Mouse (Mus musculus) heart, embryonic 12.5 days (tissue): ENCODE data around the gene Nudt4. TPM values are rescaled to one million over a fixed set of nuclear protein-coding genes. Genes with fewer than 3 reads are reported as not detected.
A peak's percentile ranks its signal among the peaks of the same experiment; 100 is the strongest.

Experiments used
- ATAC-seq: fragments of 200-750 bp; cut with Nextera tagmentation; 2 replicates; pipeline ENCODE4 v1.8.0; 2017; ENCODE audit warnings: moderate TSS enrichment, moderate library complexity; ENCODE audit not compliant: insufficient number of reproducible peaks, low FRiP score
- H3K27ac ChIP-seq: fragments of 300-500 bp; sonication (generic); 2 replicates; pipeline ENCODE4 v1.5.1; 2016; ENCODE audit warnings: mild to moderate bottlenecking, moderate library complexity; ENCODE audit not compliant: poor library complexity, severe bottlenecking
- H3K27me3 ChIP-seq: fragments of 300-500 bp; sonication (generic); replicated peaks from 2 replicates; pipeline ENCODE4 v1.6.1; 2016; ENCODE audit warnings: mild to moderate bottlenecking, moderate library complexity
- H3K36me3 ChIP-seq: fragments of 300-500 bp; sonication (generic); 2 replicates; pipeline ENCODE4 v1.6.1; 2016; ENCODE audit warnings: mild to moderate bottlenecking, moderate library complexity
- H3K4me1 ChIP-seq: fragments of 300-500 bp; sonication (generic); replicated peaks from 2 replicates; pipeline ENCODE4 v1.6.1; 2016; ENCODE audit warnings: mild to moderate bottlenecking
- H3K4me2 ChIP-seq: fragments of 300-500 bp; sonication (generic); 2 replicates; pipeline ENCODE4 v1.6.1; 2016; ENCODE audit warnings: mild to moderate bottlenecking, moderate library complexity
- H3K4me3 ChIP-seq: fragments of 300-500 bp; sonication (generic); 2 replicates; pipeline ENCODE4 v1.5.1; 2016; ENCODE audit warnings: mild to moderate bottlenecking
- H3K9ac ChIP-seq: fragments of 300-500 bp; sonication (generic); 2 replicates; pipeline ENCODE4 v1.6.1; 2016; ENCODE audit warnings: mild to moderate bottlenecking, moderate library complexity
- H3K9me3 ChIP-seq: fragments of 300-500 bp; sonication (generic); replicated peaks from 2 replicates; pipeline ENCODE4 v1.6.1; 2016; ENCODE audit warnings: mild to moderate bottlenecking, moderate library complexity
- WGBS: fragments of 180-500 bp; shearing (Covaris S2); methylation state at CpG from one replicate; pipeline ENCODE4 v1.1.7; 2016; 5-methylcytosine and 5-hydroxymethylcytosine counted together
- polyA plus RNA-seq: library from polyadenylated mRNA; unstranded; fragments of >200 nt; fragmentation: Nextera tagmentation; extraction: Ambion mirVana; gene quantifications from 2 replicates; pipeline ENCODE4 v1.2.1, GENCODE M21; 2016

Gene Nudt4
- 152 and 155 TPM in 2 replicates for polyA plus RNA-seq

DNA sequence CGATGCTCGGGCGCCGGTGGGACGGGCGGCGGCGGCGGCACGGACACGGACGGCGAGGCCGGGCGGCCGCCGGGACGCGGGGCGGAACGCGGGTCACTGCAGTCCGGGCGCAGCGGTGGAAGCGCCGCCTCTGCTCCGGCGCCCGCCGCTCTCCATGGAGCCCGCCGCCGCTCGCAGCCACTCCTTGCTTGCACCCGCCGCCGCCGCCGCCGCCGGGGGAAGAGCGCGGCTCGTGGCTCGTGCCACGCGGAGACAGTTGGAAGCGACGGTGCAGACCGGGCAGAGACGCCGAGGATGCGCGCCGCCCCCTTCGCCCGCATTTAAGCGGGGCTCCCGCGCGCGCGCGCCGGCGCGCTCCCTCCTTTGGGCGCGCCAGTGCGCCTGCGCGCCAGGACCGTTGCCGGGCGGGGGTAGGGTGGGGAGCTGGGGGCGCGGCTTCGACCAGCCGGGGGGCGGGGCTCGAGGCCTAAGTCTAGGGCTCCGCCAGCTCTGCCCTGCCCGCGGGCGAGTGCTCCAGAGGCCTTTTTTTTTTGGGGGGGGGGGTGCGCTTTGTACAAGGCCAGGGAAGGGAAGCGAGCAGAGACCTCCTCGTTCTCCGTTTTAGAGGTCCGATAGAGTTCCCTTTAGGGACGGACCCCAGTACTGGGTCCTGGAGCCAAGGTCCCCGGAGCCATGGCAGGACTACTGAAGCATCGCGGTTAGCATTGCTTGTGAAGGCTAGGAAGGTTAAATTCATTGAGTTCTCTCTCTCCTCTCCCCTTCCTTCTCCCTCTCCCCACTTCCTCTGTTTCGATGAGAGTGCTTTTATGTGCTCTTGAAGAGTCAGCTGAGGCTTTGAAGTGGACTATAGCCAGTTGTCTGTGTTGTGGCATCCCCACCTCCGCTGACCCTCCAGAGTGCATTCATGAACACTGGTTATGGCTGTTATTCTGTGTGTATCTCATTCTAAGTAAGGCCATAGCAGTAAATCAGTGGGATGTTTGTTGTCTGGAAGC lies at the start of gene Nudt4:
TSS of gene Nudt4 (minus strand) at position 296 of the 995 bp plus-strand sequence.
- ATAC-seq: peak; percentile 93
- no peaks in the 10 kb centered on the region for H3K9me3 ChIP-seq
- H3K9ac ChIP-seq: peak within 1 kb of the TSS; percentile 97
- peak within 1 kb of the TSS; percentile 88 for H3K4me2 ChIP-seq
- H3K36me3 ChIP-seq: no peaks in the 10 kb centered on the region; the same call in 1 of the 2 replicates
- H3K4me3 ChIP-seq: peak within 1 kb of the TSS; percentile 89
- WGBS: 2% methylated on average over 91 of the region's 97 CpGs
- H3K27me3 ChIP-seq: no peaks in the 10 kb centered on the region
- peaks cover 37% of the 10 kb centered on the region for H3K4me1 ChIP-seq
- peak within 1 kb of the TSS; percentile 93 for H3K27ac ChIP-seq

DNA sequence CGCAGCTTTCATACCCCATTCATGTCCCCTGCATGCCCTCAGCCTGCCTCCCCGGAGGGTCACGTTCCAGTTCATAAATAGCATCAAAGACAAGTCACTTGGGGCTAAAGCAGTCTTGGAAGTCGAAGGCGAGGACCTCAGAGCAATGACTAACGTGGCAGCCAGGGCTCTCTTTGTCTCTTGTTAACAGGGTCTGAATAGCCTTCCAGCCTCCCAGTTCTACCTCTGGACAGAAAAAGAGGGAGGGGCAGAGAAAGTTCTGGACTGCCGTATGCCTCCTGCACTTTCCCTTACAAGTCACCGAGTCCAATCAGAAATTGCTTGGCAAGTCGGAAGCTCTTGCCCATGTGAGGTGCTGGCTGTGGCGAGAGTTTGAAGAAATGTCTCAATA lies 47.4 kb upstream of the Nudt4 start:
- H3K9ac ChIP-seq: 0 out of 2 replicates have a peak overlapping the region, but pooled peaks have one; percentile 42
- peak overlapping the region; percentile 71 for H3K27ac ChIP-seq
- H3K27me3 ChIP-seq: no peaks in the 10 kb centered on the region
- ATAC-seq: no peak
- no peaks in the 10 kb centered on the region for H3K9me3 ChIP-seq
- H3K36me3 ChIP-seq: no peaks in the 10 kb centered on the region
- H3K4me3 ChIP-seq: no peak overlapping the region
- H3K4me2 ChIP-seq: peak overlapping the region; percentile 53
- 29% methylated on average over 10 of the region's 10 CpGs for WGBS
- peaks cover 14% of the 10 kb centered on the region for H3K4me1 ChIP-seq

DNA sequence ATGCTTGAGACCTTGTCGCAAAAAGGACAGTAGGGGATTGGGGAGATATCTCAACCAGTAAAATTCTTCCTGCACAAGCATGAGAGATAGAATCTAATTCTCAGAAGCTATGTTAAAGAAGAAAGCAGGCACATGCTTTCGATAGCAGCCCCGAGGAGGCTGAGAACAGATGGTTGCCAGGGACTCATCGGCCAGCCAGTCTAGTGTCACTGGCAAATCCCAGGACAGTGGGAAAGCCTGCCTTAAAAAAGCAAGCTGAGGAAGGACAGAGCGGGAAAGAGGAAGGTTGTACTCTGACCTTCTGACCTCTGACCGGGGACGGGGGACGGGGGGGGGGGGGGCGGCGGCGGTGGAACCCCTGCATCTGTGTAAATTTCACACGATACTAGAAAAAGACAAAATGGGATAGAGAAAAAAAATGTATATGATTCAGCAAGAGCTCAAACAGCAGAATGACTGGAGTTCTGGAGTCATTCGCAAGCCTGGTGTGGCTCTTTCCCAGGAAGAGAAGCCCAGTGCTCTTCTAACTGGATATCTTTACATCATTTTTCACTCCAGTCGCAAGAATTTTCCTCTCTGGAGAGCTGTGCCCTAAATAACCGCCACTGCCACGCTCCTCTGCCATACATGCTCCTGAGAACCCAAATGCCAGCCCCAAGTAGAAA lies 46.9 kb upstream of the Nudt4 start:
- peak overlapping the region; percentile 71 for H3K27ac ChIP-seq
- peak overlapping the region; percentile 42; the same call in 1 of the 2 replicates for H3K9ac ChIP-seq
- no peaks in the 10 kb centered on the region for H3K9me3 ChIP-seq
- H3K4me2 ChIP-seq: peak overlapping the region; percentile 53
- ATAC-seq: no peak
- WGBS: 31% methylated on average over 16 of the region's 16 CpGs
- no peaks in the 10 kb centered on the region for H3K27me3 ChIP-seq
- H3K4me1 ChIP-seq: peaks cover 14% of the 10 kb centered on the region
- H3K36me3 ChIP-seq: no peaks in the 10 kb centered on the region
- no peak overlapping the region for H3K4me3 ChIP-seq

DNA sequence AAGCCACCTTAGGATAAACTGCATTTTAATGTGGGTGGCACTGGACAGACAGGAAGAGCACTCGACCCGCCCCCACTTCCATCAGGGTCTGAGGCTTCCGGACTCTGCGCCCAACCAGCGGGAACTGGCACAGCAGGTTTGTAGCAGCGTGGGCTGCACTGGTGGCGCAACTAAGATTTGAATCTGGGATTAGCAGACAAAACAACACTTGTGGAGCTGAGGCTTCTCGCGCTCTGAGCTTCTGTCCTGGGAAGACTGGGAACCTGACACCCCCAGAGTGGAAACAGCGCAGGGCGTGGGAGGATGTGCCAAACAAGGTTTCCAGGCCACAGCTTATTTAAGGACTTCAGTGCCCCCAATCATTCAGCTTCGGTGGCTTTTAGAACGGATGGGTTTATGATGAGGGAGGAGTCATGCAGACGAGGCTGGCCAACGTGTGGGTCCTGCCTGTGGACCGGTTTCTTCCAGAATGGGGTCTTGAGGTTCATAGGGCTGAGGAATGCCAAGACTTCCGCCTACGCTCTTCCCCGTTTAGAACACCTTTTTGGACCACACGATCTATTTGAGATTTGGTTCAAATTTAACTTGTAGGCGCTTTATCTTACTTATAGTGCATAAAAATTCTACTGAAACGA lies 41.1 kb upstream of the Nudt4 start:
- no peaks in the 10 kb centered on the region for H3K27me3 ChIP-seq
- H3K9me3 ChIP-seq: no peaks in the 10 kb centered on the region
- 55% methylated on average over 22 of the region's 22 CpGs for WGBS
- H3K36me3 ChIP-seq: no peaks in the 10 kb centered on the region
- H3K4me3 ChIP-seq: no peak overlapping the region
- H3K9ac ChIP-seq: peak overlapping the region; percentile 23; the same call in 1 of the 2 replicates
- H3K4me2 ChIP-seq: peak overlapping the region; percentile 16
- H3K27ac ChIP-seq: no peak overlapping the region
- peaks cover 6% of the 10 kb centered on the region; the same call in 1 of the 2 replicates for H3K4me1 ChIP-seq
- no peak for ATAC-seq

DNA sequence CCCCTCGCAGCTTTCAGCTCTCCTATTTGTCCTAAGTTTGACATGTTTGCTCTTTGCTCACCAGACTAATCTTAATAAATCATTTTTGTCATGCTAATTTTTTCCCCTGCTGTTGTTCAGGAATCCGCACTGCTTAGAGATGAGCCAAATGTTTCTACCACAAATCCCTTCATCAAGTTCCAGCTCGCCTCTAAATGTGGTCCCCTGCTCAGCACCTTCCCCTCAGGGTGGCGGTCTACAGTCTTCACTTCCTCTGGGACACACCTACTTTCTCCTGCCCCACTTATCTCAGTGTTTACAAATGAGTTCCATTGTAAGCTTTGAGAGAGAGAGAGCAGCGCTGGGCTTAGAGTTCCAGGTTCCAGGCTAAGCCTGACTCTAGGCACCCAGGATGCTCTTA lies 36.6 kb upstream of the Nudt4 start:
- no peak overlapping the region for H3K9ac ChIP-seq
- 46% methylated on average over 5 of the region's 5 CpGs for WGBS

DNA sequence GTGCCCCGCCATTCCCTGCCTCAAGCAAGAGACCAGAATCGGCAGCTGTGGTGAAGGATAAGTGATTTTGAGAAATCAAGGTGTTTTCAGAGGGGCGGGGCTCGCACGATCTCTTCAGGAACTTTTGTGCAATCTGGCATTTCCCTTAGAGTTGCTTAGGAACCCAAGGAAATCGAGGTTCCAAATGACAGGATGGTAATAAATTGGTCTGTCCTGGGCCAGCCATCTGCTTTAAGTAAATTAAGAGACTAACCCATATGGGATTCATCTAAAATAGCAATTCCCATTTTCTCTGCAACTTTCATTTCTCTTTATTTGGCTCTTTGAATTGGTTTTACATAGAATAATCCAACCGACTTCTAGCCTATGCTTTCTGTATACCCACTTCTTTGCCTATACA lies 35.8 kb upstream of the Nudt4 start:
- no peaks in the 10 kb centered on the region for H3K36me3 ChIP-seq
- H3K4me2 ChIP-seq: no peak overlapping the region
- H3K27ac ChIP-seq: no peak overlapping the region
- H3K27me3 ChIP-seq: no peaks in the 10 kb centered on the region
- H3K4me3 ChIP-seq: no peak overlapping the region
- H3K9me3 ChIP-seq: no peaks in the 10 kb centered on the region
- peaks cover 5% of the 10 kb centered on the region; the same call in 1 of the 2 replicates for H3K4me1 ChIP-seq
- H3K9ac ChIP-seq: no peak overlapping the region
- no peak for ATAC-seq
- WGBS: 85% methylated on average over 7 of the region's 7 CpGs

More for the DNA sequence above, 36.6 kb upstream of the Nudt4 start:
- no peaks in the 10 kb centered on the region for H3K36me3 ChIP-seq
- no peaks in the 10 kb centered on the region for H3K27me3 ChIP-seq
- no peak overlapping the region for H3K4me3 ChIP-seq
- H3K4me1 ChIP-seq: peaks cover 11% of the 10 kb centered on the region; the same call in 1 of the 2 replicates
- no peaks in the 10 kb centered on the region for H3K9me3 ChIP-seq
- H3K27ac ChIP-seq: no peak overlapping the region
- no peak overlapping the region for H3K4me2 ChIP-seq
- peak; percentile 47; the same call in 1 of the 2 replicates for ATAC-seq

DNA sequence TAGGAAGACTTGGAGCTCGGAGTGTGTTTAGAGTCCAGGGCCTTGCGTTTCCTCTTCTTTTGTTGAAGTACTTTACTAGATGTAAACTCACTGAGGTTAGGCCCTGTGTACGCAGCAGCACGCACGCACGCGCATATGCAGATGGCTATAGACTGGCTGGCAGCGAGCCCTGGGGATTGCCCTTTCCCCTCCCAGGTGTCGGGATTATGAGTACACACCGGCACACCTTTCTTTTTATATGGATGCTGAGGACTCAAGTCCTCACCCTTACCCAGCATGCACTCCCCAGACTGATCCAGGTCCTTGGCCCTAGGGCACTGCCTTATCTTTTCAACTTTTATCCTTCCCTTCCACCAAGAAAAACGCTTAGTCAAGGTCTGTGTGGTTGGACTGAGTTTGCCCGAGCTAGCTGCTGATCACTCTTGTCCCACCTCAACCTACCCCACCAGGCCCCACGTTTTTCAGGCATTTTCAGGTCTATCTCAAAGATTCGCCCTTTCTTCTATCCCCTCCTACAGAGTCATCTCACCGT lies 34.2 kb upstream of the Nudt4 start:
- Histone ChIP-seq H3K27ac (no peak overlapping the region), H3K36me3 (no peaks in the 10 kb centered on the region), H3K4me1 (peaks cover 5% of the 10 kb centered on the region; the same call in 1 of the 2 replicates), H3K9me3 (no peaks in the 10 kb centered on the region), H3K27me3 (no peaks in the 10 kb centered on the region), H3K9ac (no peak overlapping the region), H3K4me2 (no peak overlapping the region), H3K4me3 (no peak overlapping the region)
- ATAC-seq: peak; percentile 82
- 76% methylated on average over 15 of the region's 15 CpGs for WGBS

DNA sequence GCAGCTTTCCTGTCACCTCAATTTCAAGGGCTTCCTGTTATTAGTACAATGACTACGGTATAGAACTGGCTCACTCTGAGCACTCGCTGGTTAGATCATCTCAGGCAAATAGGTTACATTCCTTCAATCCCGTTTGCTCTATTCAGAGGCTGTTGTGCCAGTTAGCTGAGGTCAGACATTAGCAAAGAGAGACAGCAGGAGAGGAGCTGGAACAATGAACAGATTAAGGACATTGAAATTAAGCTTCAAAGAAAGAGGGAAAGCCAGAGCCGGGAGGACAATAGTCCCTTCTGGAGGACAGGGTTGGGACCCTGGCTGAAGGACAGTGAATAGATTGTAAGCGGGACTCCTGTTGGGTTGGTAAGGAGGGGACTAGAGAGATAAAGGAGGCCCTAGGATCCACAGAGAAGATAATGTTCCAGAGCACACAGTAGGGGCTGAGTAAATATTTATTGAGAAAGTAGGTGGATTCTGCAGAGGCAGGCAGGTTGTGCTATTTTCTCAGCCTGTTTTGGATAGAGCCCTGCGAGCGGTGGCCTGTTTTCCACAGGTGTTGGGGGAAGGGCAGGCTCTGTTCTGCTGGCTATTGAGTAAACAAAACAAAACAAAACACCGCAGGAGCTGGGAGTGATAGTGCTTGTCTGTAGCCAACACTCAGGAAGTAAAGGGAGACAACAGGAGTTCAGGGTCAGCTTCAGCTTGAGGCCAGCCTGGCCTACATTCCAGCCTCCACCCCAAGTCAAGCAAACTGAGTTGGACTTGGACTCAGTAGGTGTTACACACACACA lies 32.1 kb upstream of the Nudt4 start:
- no peak overlapping the region for H3K9ac ChIP-seq
- no peaks in the 10 kb centered on the region for H3K27me3 ChIP-seq
- no peaks in the 10 kb centered on the region for H3K9me3 ChIP-seq
- WGBS: 36% methylated on average over 8 of the region's 8 CpGs
- peaks cover 5% of the 10 kb centered on the region; the same call in 1 of the 2 replicates for H3K4me1 ChIP-seq
- no peak overlapping the region for H3K4me3 ChIP-seq
- H3K4me2 ChIP-seq: no peak overlapping the region
- peak overlapping the region; percentile 45 for H3K27ac ChIP-seq
- peak; percentile 80 for ATAC-seq
- H3K36me3 ChIP-seq: no peaks in the 10 kb centered on the region

DNA sequence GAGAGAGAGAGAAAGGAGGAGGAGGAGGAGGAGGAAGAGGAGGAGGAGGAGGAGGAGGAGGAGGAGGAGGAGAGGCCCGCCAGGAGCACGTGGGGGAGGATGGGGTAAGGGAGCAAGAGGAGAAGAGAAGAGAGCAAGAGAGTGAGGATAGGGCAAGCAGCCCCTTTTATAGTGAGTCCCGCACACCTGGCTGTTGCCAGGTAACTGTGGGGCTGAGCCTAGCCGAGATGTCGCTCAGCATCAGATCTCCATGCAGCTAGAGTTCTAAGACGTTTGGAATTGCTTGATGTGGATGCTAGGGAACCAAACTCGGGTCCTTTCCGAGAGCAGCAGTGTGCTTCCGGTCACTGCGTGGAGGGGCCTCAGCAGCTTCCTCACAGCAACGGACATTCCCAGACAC lies 30.5 kb upstream of the Nudt4 start:
- Histone ChIP-seq H3K4me1 (peaks cover 5% of the 10 kb centered on the region; the same call in 1 of the 2 replicates), H3K4me3 (no peak overlapping the region), H3K9me3 (no peaks in the 10 kb centered on the region), H3K4me2 (no peak overlapping the region), H3K36me3 (no peaks in the 10 kb centered on the region), H3K9ac (no peak overlapping the region), H3K27ac (no peak overlapping the region), H3K27me3 (no peaks in the 10 kb centered on the region)
- 48% methylated on average over 11 of the region's 11 CpGs for WGBS
- no peak for ATAC-seq

DNA sequence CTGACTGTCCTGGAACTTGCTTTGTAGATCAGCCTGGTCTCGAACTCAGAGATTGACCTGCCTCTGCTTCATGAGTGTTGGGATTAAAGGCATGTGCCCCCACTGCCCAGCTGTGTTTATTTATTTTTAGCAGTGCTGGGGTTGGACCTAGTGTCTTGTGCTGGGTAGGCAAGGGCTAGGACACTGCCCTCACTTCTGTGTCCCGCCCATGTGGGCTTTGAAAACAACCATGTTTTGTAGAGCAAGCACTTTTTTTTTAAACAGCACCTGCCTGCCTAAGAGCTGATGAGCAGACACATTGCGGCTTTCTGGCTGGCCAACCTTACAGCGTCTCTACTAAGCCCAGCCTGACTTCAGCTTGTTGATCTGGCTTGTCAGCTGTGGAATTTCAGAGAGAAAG lies 27.3 kb upstream of the Nudt4 start:
- Histone ChIP-seq H3K9ac (no peak overlapping the region), H3K36me3 (0 out of 2 replicates have a peak, but pooled peaks cover 3% of the 10 kb centered on the region), H3K4me2 (no peak overlapping the region), H3K4me1 (peaks cover 4% of the 10 kb centered on the region; the same call in 1 of the 2 replicates), H3K4me3 (no peak overlapping the region), H3K27me3 (no peaks in the 10 kb centered on the region), H3K9me3 (peaks cover 4% of the 10 kb centered on the region), H3K27ac (no peak overlapping the region)
- WGBS: 81% methylated on average over 4 of the region's 4 CpGs
- ATAC-seq: no peak
